In genomic region chr2:21940797-21941487, GRCm38 (mm10) we compare ENCODE assay signal across 8 mouse cellular contexts.
A peak's percentile ranks its signal among the peaks of the same experiment; 100 is the strongest.
DNase-seq lines count a peak whose midpoint lies in the region; ATAC-seq and TF ChIP-seq lines count a peak whose summit lies in the region.

No protein-coding gene starts in this region.

- H3K4me3 ChIP-seq in kidney, embryonic 14.5 days (ENCODE audit: low read length), result no peak overlapping the region
- no peak overlapping the region for H3K4me3 ChIP-seq in hindbrain, embryonic 16.5 days (ENCODE audit: low read length)

- no peaks in the 10 kb centered on the region for H3K27me3 ChIP-seq in kidney, embryonic 14.5 days (ENCODE audit: control insufficient read depth, insufficient read depth, low read length)
- H3K27me3 ChIP-seq in hindbrain, embryonic 16.5 days (replicated peaks; ENCODE audit: control insufficient read depth, insufficient read depth, low read length), result no peaks in the 10 kb centered on the region

- peak; percentile 61; the same call in 1 of the 2 replicates for TF ChIP-seq CTCF in brain, embryonic 14.5 days (IDR thresholded peaks at IDR 0.05; ENCODE audit: borderline replicate concordance, extremely low read depth, insufficient read depth, insufficient read length)

- no peak for DNase-seq in kidney, adult 18-20 months
- peak; percentile 41 for DNase-seq in ES-CJ7 (ENCODE audit: low read depth, low spot score)
- DNase-seq in brain, embryonic 14.5 days (ENCODE audit: low read depth), result peak; percentile 82
- DNase-seq in urinary bladder, postnatal 4 days (ENCODE audit: low spot score in 2 of 2), result no peak
- no peak for DNase-seq in thymus, postnatal 25 days

- ATAC-seq in kidney, embryonic 14.5 days (ENCODE audit: low FRiP score, low TSS enrichment), result 0 out of 2 replicates have a peak, but pooled peaks have one; percentile 43
- peak; percentile 86 for ATAC-seq in hindbrain, embryonic 16.5 days
- peak; percentile 92 for ATAC-seq in megakaryocyte-erythroid progenitor cell, adult 5-6 weeks (replicated peaks; ENCODE audit: low FRiP score, low TSS enrichment, poor library complexity, severe bottlenecking)

- H3K27ac ChIP-seq in kidney, embryonic 14.5 days (ENCODE audit: low read depth, low read length), result no peak overlapping the region
- no peak overlapping the region for H3K27ac ChIP-seq in hindbrain, embryonic 16.5 days (ENCODE audit: low read depth, low read length)

- H3K9me3 ChIP-seq in kidney, embryonic 14.5 days (ENCODE audit: control insufficient read depth, low read length), result no peaks in the 10 kb centered on the region
- H3K9me3 ChIP-seq in hindbrain, embryonic 16.5 days (ENCODE audit: control insufficient read depth, low read length), result no peaks in the 10 kb centered on the region

- TF ChIP-seq POLR2A in brain, embryonic 14.5 days (IDR thresholded peaks at IDR 0.05; ENCODE audit: borderline replicate concordance, extremely low read depth, insufficient read depth, insufficient read length, poor library complexity, severe bottlenecking), result no peak

- no peak overlapping the region for H3K4me2 ChIP-seq in kidney, embryonic 14.5 days (replicated peaks; ENCODE audit: low read depth, low read length)
- no peak overlapping the region for H3K4me2 ChIP-seq in hindbrain, embryonic 16.5 days (ENCODE audit: low read length)

- H3K4me1 ChIP-seq in kidney, embryonic 14.5 days (ENCODE audit: control insufficient read depth, insufficient read depth, low read length), result no peaks in the 10 kb centered on the region
- H3K4me1 ChIP-seq in hindbrain, embryonic 16.5 days (ENCODE audit: control insufficient read depth, insufficient read depth, low read depth, low read length), result no peaks in the 10 kb centered on the region

- no peaks in the 10 kb centered on the region for H3K36me3 ChIP-seq in kidney, embryonic 14.5 days (ENCODE audit: control insufficient read depth, insufficient read depth, low read length)
- no peaks in the 10 kb centered on the region for H3K36me3 ChIP-seq in hindbrain, embryonic 16.5 days (ENCODE audit: control insufficient read depth, insufficient read depth, low read length)

- WGBS in kidney, embryonic 14.5 days, result 48% methylated on average over 4 of the region's 4 CpGs
- WGBS in hindbrain, embryonic 16.5 days, result 46% methylated on average over 4 of the region's 4 CpGs

- H3K9ac ChIP-seq in kidney, embryonic 14.5 days (ENCODE audit: low read depth, low read length), result no peak overlapping the region
- H3K9ac ChIP-seq in hindbrain, embryonic 16.5 days (ENCODE audit: low read depth, low read length), result no peak overlapping the region

Comparison
In these comparisons a context has a peak if more than half of its experiments do, and no peak if none do; other contexts are left out.
1. DNase-seq: peak in ES-CJ7 (single experiment) and brain, embryonic 14.5 days (single experiment); none in kidney, adult 18-20 months (single experiment), urinary bladder, postnatal 4 days (0 of 2) and thymus, postnatal 25 days (single experiment).
2. Peak in every context shown above with its lines, with median percentiles within 50 percentile points of each other: ATAC-seq.